Mouse (Mus musculus) intestine, embryonic 14.5 days (tissue): ENCODE measurements around the gene Wfdc11. TPM values are rescaled to one million over a fixed set of nuclear protein-coding genes. Genes with fewer than 3 reads are reported as not detected.

Source experiments
- ATAC-seq: fragments of 200-750 bp; cut with Nextera tagmentation; replicated peaks from 2 replicates; pipeline ENCODE4 v1.8.0; 2017; ENCODE audit warnings: low read depth, moderate number of reproducible peaks, moderate TSS enrichment, moderate library complexity; ENCODE audit not compliant: low FRiP score, low TSS enrichment
- DNase-seq: peaks from one replicate; pipeline ENCODE4 v3.0.0-alpha.2; 2018; ENCODE audit warnings: low spot score
- H3K27ac ChIP-seq: fragments of 300-500 bp; sonication (generic); 2 replicates; pipeline ENCODE4 v1.5.1; 2014; ENCODE audit warnings: low read depth, mild to moderate bottlenecking, control low read depth
- H3K27me3 ChIP-seq: fragments of 300-500 bp; sonication (generic); replicated peaks from 2 replicates; pipeline ENCODE4 v1.6.1; 2014; ENCODE audit warnings: low read length, control low read depth; ENCODE audit not compliant: control insufficient read depth, insufficient read depth
- H3K36me3 ChIP-seq: fragments of 300-500 bp; sonication (generic); 2 replicates; pipeline ENCODE4 v1.6.1; 2014; ENCODE audit warnings: low read length, control low read depth; ENCODE audit not compliant: control insufficient read depth, insufficient read depth
- H3K4me1 ChIP-seq: fragments of 300-500 bp; sonication (generic); replicated peaks from 2 replicates; pipeline ENCODE4 v1.6.1; 2014; ENCODE audit warnings: low read length, control low read depth, mixed read lengths; ENCODE audit not compliant: control insufficient read depth, insufficient read depth
- H3K4me2 ChIP-seq: fragments of 300-500 bp; sonication (generic); 2 replicates; pipeline ENCODE4 v1.6.1; 2014; ENCODE audit warnings: low read length
- H3K4me3 ChIP-seq: fragments of 300-500 bp; sonication (generic); 2 replicates; pipeline ENCODE4 v1.5.1; 2014; ENCODE audit warnings: low read depth, low read length, control low read depth, mixed read lengths
- H3K9ac ChIP-seq: fragments of 300-500 bp; sonication (generic); 2 replicates; pipeline ENCODE4 v1.6.1; 2014; ENCODE audit warnings: mild to moderate bottlenecking, low read length
- H3K9me3 ChIP-seq: fragments of 300-500 bp; sonication (generic); 2 replicates; pipeline ENCODE4 v1.6.1; 2016; ENCODE audit warnings: low read length, control low read depth; ENCODE audit not compliant: control insufficient read depth
- WGBS: fragments of 180-500 bp; shearing (Covaris S2); extraction: QIAGEN DNeasy Blood & Tissue Kit; methylation state at CpG from one replicate; pipeline ENCODE4 v1.1.7; 2014; 5-methylcytosine and 5-hydroxymethylcytosine counted together
- polyA plus RNA-seq: library from polyadenylated mRNA; unstranded; fragments of >200 nt; fragmentation: Nextera tagmentation; extraction: Ambion mirVana; gene quantifications from 2 replicates; pipeline ENCODE4 v1.2.1, GENCODE M21; 2014

The Wfdc11 gene
- polyA plus RNA-seq, 1 experiment from 2014 or later = not detected

GRCm38 (mm10) chr2:164698201-164698600, 24.3 kb upstream of the Wfdc11 start, which contains the start of gene Spint4:
TSS of gene Spint4 (plus strand) at chr2:164698501.
- H3K4me2 ChIP-seq = no peak within 1 kb of the TSS
- no peak within 1 kb of the TSS for H3K27ac ChIP-seq
- no peaks in the 10 kb centered on the region for H3K36me3 ChIP-seq
- H3K27me3 ChIP-seq = no peaks in the 10 kb centered on the region
- H3K4me3 ChIP-seq = no peak within 1 kb of the TSS
- DNase-seq = no peak
- 80% methylated on average over 4 of the region's 4 CpGs for WGBS
- H3K9ac ChIP-seq = no peak within 1 kb of the TSS
- ATAC-seq = no peak
- H3K4me1 ChIP-seq = no peaks in the 10 kb centered on the region
- no peaks in the 10 kb centered on the region for H3K9me3 ChIP-seq

DNA sequence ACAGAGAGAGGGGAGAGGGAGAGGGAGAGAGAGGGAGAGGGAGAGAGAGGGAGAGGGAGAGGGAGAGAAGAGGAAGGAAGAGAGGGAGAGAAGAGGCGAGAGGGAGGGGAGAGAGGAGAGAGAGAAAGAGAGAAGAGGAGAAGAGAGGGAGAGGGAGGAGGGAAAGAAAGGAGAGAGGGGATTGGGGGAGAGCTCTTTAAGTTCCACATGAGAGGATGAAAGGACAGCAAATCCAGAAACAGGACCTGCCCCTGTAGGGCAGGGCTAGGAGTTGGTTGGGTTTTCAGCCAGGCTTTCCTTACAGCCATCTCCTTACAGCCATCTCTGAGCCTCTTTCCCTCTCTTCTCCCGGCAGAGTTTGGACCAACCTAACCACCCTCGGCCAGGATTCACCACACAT, 10.9 kb upstream of the Wfdc11 start, which contains the start of gene Wfdc13:
TSS of gene Wfdc13 (plus strand) at position 301 of the 400 bp plus-strand sequence.
- H3K36me3 ChIP-seq = no peaks in the 10 kb centered on the region

DNA sequence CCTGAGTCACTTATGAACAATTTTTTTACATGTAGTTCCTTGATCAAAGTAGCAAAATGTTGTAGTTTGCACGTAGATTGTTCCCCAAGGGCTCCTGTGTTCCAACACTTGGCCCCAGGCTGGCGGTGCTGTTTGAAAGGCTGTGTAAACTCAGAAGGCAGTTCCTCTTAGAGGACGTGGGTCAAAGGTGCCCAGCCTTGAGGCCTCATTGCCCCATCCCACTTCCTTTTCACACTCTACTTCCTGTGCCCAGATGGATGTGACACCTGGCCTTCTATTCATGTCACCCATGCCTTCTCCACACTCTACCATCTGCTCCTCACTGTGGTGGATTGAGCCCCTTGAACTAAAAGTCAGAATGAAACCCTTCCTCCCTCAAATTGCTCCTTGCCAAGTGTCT, 6.0 kb upstream of the Wfdc11 start:
- Histone ChIP-seq H3K27me3 (no peaks in the 10 kb centered on the region), H3K4me2 (no peak overlapping the region), H3K9me3 (no peaks in the 10 kb centered on the region), H3K4me3 (no peak overlapping the region), H3K36me3 (no peaks in the 10 kb centered on the region), H3K4me1 (0 out of 2 replicates have a peak, but pooled peaks cover 6% of the 10 kb centered on the region), H3K27ac (0 out of 2 replicates have a peak overlapping the region, but pooled peaks have one; percentile 4), H3K9ac (no peak overlapping the region)
- 34% methylated on average over 3 of the region's 3 CpGs for WGBS
- ATAC-seq (no peak), DNase-seq (no peak)

More for the DNA sequence above, 10.9 kb upstream of the Wfdc11 start, which contains the start of gene Wfdc13:
- Histone ChIP-seq H3K4me3 (no peak within 1 kb of the TSS), H3K9ac (no peak within 1 kb of the TSS), H3K27ac (no peak within 1 kb of the TSS), H3K27me3 (no peaks in the 10 kb centered on the region), H3K4me1 (no peaks in the 10 kb centered on the region), H3K9me3 (no peaks in the 10 kb centered on the region), H3K4me2 (no peak within 1 kb of the TSS)
- no peak for DNase-seq
- WGBS = 73% methylated on average over 3 of the region's 3 CpGs
- no peak for ATAC-seq

DNA sequence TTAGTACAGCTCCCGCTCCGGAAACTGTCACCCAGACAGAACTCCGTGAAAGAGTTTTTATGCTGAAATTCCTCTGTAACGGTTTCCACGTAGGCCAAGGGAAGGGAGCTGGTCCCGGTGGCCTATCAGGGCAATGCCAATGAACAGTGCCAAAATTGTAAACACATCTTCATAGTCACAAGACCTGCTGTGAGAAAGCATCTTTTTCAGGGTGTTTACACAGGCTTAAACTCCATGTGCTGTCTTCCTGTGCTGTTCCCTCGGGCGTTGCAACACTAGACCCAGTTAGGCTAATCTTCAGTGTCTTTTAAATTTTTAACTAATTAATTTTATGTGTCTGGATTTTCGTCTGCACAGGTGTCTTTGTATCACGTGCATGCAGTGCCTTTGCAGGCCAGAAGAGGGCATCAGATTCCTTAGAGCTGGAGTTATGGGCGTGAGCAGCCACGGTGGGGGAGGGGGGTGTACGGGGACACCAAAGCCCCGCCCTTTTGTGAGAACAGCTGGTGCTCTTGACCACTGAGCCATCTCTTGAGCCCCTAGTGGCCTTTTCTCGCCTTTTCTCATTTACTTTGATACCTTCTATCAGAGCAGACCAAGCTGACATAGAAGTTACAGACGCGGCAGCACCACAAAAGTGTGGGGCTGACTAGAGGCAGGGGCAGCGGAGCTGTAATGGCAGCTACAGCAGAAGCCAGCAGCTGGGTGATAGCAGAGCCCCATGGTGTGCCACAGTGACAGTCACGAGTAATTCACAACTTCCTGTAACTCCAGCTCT, 5.2 kb upstream of the Wfdc11 start:
- Histone ChIP-seq H3K9ac (no peak overlapping the region), H3K27ac (0 out of 2 replicates have a peak overlapping the region, but pooled peaks have one; percentile 6), H3K36me3 (no peaks in the 10 kb centered on the region), H3K4me3 (peak overlapping the region; percentile 8; the same call in 1 of the 2 replicates), H3K9me3 (no peaks in the 10 kb centered on the region), H3K4me2 (peak overlapping the region; percentile 39), H3K27me3 (no peaks in the 10 kb centered on the region), H3K4me1 (0 out of 2 replicates have a peak, but pooled peaks cover 6% of the 10 kb centered on the region)
- peak; percentile 88 for DNase-seq
- 0 out of 2 replicates have a peak, but pooled peaks have one; percentile 50 for ATAC-seq
- 17% methylated on average over 19 of the region's 19 CpGs for WGBS

- H3K27ac ChIP-seq = no peak overlapping the region
- H3K4me1 ChIP-seq = 0 out of 2 replicates have a peak, but pooled peaks cover 6% of the 10 kb centered on the region
- no peak for ATAC-seq
- no peak for DNase-seq
- no peak overlapping the region for H3K4me2 ChIP-seq
- H3K9me3 ChIP-seq = no peaks in the 10 kb centered on the region
- H3K36me3 ChIP-seq = no peaks in the 10 kb centered on the region
- H3K9ac ChIP-seq = no peak overlapping the region
- no peak overlapping the region for H3K4me3 ChIP-seq
- H3K27me3 ChIP-seq = no peaks in the 10 kb centered on the region
- WGBS = 73% methylated on average over 16 of the region's 16 CpGs
These were observed 3.2 kb upstream of the Wfdc11 start for GRCm38 (mm10) chr2:164676916-164677685.

DNA sequence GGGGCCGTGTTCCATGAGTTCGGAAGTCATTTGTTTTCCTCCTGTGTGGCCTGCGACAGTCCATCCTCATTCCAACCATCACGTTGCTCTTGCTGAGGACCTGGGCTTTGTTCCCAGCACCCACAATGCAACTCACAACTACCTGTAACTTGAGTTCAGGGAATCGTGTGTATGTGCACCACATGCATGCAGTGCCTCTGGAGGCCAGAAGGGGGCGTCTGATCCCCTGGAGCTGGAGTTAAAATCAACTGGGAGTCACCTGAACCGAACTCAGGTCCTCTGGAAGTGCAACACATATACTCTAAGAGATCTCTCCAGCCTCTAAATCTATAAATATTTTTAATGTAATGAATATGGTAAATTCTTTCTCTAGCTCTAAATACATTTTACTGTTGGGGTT, 2.2 kb upstream of the Wfdc11 start:
- 80% methylated on average over 7 of the region's 7 CpGs for WGBS
- no peak overlapping the region for H3K4me2 ChIP-seq
- no peak overlapping the region for H3K27ac ChIP-seq
- ATAC-seq = no peak
- no peak overlapping the region for H3K4me3 ChIP-seq
- H3K9me3 ChIP-seq = no peaks in the 10 kb centered on the region
- 0 out of 2 replicates have a peak, but pooled peaks cover 6% of the 10 kb centered on the region for H3K4me1 ChIP-seq
- H3K36me3 ChIP-seq = no peaks in the 10 kb centered on the region
- no peaks in the 10 kb centered on the region for H3K27me3 ChIP-seq
- H3K9ac ChIP-seq = no peak overlapping the region
- no peak for DNase-seq

DNA sequence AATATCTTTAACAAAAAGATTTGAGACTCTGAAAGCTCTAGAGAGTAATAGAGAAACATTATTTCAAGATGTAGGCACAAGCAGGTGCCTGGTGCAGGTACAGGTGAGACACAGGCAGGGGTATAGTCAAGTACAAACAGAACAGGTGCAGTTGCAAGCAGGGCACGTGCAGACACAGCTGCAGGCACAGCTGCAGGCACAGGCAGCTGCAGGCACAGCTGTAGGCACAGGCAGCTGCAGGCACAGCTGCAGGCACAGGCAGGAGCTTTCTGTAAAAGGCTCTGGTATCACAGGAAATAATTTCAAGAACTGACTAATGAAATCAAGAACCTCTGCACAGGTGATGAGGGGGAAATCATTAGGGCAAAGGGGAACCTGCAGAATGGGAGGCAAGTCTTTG, 2.9 kb downstream of the Wfdc11 start:
- H3K9me3 ChIP-seq = no peaks in the 10 kb centered on the region
- H3K27me3 ChIP-seq = no peaks in the 10 kb centered on the region
- DNase-seq (no peak), ATAC-seq (no peak)
- no peak overlapping the region for H3K4me2 ChIP-seq
- H3K4me3 ChIP-seq = no peak overlapping the region
- no peaks in the 10 kb centered on the region for H3K36me3 ChIP-seq
- H3K9ac ChIP-seq = no peak overlapping the region
- 37% methylated on average over 1 of the region's 1 CpGs for WGBS
- no peak overlapping the region for H3K27ac ChIP-seq
- H3K4me1 ChIP-seq = no peaks in the 10 kb centered on the region

GRCm38 (mm10) chr2:164670261-164670660, 3.6 kb downstream of the Wfdc11 start:
- ATAC-seq = no peak
- Histone ChIP-seq H3K27me3 (no peaks in the 10 kb centered on the region), H3K36me3 (no peaks in the 10 kb centered on the region), H3K9me3 (no peaks in the 10 kb centered on the region), H3K27ac (no peak overlapping the region), H3K9ac (no peak overlapping the region), H3K4me1 (no peaks in the 10 kb centered on the region), H3K4me2 (no peak overlapping the region), H3K4me3 (no peak overlapping the region)
- WGBS = 80% methylated on average over 5 of the region's 5 CpGs
- DNase-seq = no peak
